Mouse (Mus musculus) midbrain, embryonic 11.5 days (tissue): ENCODE measurements at regions not wholly inside any gene's neighbourhood (a gene's known extent, or its start where the extent isn't known, plus 50 kb on each side); places are given as distances from the start of the nearest gene placed in this dataset.

ENCODE experiments used
- ATAC-seq: fragments of 200-750 bp; cut with Nextera tagmentation; 2 replicates; pipeline ENCODE4 v1.8.0; 2017; ENCODE audit warnings: moderate TSS enrichment, moderate library complexity; ENCODE audit not compliant: low FRiP score
- DNase-seq: peaks from one replicate; pipeline ENCODE4 v3.0.0; 2015; ENCODE audit warnings: low spot score; ENCODE audit errors: missing footprints
- H3K27ac ChIP-seq: fragments of 300-500 bp; sonication (generic); 2 replicates; pipeline ENCODE4 v1.5.1; 2014; ENCODE audit warnings: low read depth, low read length
- H3K27me3 ChIP-seq: fragments of 300-500 bp; sonication (generic); 2 replicates; pipeline ENCODE4 v1.6.1; 2014; ENCODE audit warnings: mild to moderate bottlenecking, low read length, moderate library complexity, mixed read lengths; ENCODE audit not compliant: control insufficient read depth, insufficient read depth
- H3K36me3 ChIP-seq: fragments of 300-500 bp; sonication (generic); 2 replicates; pipeline ENCODE4 v1.6.1; 2014; ENCODE audit warnings: mild to moderate bottlenecking, low read length, moderate library complexity, mixed read lengths; ENCODE audit not compliant: control insufficient read depth, insufficient read depth
- H3K4me1 ChIP-seq: fragments of 300-500 bp; sonication (generic); 2 replicates; pipeline ENCODE4 v1.6.1; 2014; ENCODE audit warnings: low read length; ENCODE audit not compliant: control insufficient read depth, insufficient read depth
- H3K4me2 ChIP-seq: fragments of 300-500 bp; sonication (generic); 2 replicates; pipeline ENCODE4 v1.6.1; 2014; ENCODE audit warnings: mild to moderate bottlenecking, moderate library complexity
- H3K4me3 ChIP-seq: fragments of 300-500 bp; sonication (generic); 2 replicates; pipeline ENCODE4 v1.5.1; 2014; ENCODE audit warnings: low read depth, low read length
- H3K9ac ChIP-seq: fragments of 300-500 bp; sonication (generic); 2 replicates; pipeline ENCODE4 v1.6.1; 2014; ENCODE audit warnings: low read length
- H3K9me3 ChIP-seq: fragments of 300-500 bp; sonication (generic); 2 replicates; pipeline ENCODE4 v1.6.1; 2016; ENCODE audit warnings: low read length; ENCODE audit not compliant: control insufficient read depth
- WGBS: fragments of 180-500 bp; shearing (Covaris S2); extraction: QIAGEN DNeasy Blood & Tissue Kit; methylation state at CpG from one replicate; pipeline ENCODE4 v1.1.7; 2014; 5-methylcytosine and 5-hydroxymethylcytosine counted together

- DNase-seq = peak; percentile 61
Measured at GRCm38 (mm10) chr12:31170546-31171160, 69.9 kb upstream of the Gm6993 start.

GRCm38 (mm10) chr12:31171992-31172391 lies 68.6 kb upstream of the Gm6993 start:
- no peak overlapping the region for H3K9ac ChIP-seq
- no peaks in the 10 kb centered on the region for H3K4me1 ChIP-seq
- no peaks in the 10 kb centered on the region for H3K36me3 ChIP-seq
- DNase-seq (no peak), ATAC-seq (no peak)
- 0 out of 2 replicates have a peak, but pooled peaks cover 2% of the 10 kb centered on the region for H3K9me3 ChIP-seq
- no peak overlapping the region for H3K4me2 ChIP-seq
- H3K27ac ChIP-seq = no peak overlapping the region
- H3K4me3 ChIP-seq = no peak overlapping the region
- 87% methylated on average over 4 of the region's 4 CpGs for WGBS
- H3K27me3 ChIP-seq = no peaks in the 10 kb centered on the region

More at GRCm38 (mm10) chr12:31170546-31171160, 69.9 kb upstream of the Gm6993 start:
- Histone ChIP-seq H3K27ac (no peak overlapping the region), H3K36me3 (no peaks in the 10 kb centered on the region), H3K9me3 (0 out of 2 replicates have a peak, but pooled peaks cover 2% of the 10 kb centered on the region), H3K4me1 (no peaks in the 10 kb centered on the region), H3K4me2 (no peak overlapping the region), H3K4me3 (no peak overlapping the region), H3K27me3 (no peaks in the 10 kb centered on the region), H3K9ac (no peak overlapping the region)
- 87% methylated on average over 10 of the region's 10 CpGs for WGBS
- ATAC-seq = no peak

DNA sequence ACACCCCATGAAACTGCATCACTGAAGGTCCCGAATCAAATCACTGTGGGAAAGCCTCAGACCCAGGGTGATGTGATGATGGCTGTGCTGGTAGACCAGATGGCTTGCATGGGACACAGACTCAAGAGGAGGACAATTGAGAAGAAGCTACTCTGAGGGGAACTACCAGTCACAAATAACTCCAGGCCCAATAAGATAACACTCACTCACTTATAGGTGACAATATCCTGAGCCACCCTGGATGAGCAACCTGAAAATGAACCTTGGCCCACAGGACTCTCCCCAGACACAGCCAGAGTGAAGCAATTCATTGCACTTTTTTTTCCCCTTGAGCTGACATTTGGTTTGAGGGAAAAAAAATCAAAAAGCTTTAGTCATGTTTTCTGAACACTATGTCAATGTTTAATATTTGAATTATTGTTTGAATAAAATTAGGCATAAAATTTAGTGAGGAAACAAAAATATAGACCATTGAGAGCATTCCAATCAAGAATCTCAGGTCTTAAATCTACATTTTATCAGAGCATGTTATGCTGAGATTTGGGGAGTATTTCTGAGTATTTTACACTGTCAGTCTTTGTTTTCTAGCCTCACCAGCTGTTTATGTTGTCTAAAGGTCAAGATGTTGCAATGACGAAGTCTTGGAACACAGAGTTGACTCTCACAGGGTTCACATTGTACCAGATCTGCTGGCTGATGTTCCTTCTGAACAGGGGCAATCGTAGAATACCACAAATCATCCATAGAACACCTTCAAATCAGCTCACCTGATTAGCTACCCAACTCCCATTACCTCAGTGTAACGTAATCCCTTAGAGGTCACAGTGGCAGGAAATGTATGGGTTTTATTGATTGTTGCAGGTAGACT lies 67.9 kb upstream of the Gm6993 start:
- H3K4me1 ChIP-seq = no peaks in the 10 kb centered on the region
- peak; percentile 41 for DNase-seq
- H3K4me3 ChIP-seq = no peak overlapping the region
- H3K4me2 ChIP-seq = no peak overlapping the region
- H3K27me3 ChIP-seq = no peaks in the 10 kb centered on the region
- H3K9ac ChIP-seq = no peak overlapping the region
- no peaks in the 10 kb centered on the region for H3K36me3 ChIP-seq
- H3K9me3 ChIP-seq = 0 out of 2 replicates have a peak, but pooled peaks cover 2% of the 10 kb centered on the region
- no peak overlapping the region for H3K27ac ChIP-seq
- WGBS = 81% methylated on average over 4 of the region's 4 CpGs
- no peak for ATAC-seq

DNA sequence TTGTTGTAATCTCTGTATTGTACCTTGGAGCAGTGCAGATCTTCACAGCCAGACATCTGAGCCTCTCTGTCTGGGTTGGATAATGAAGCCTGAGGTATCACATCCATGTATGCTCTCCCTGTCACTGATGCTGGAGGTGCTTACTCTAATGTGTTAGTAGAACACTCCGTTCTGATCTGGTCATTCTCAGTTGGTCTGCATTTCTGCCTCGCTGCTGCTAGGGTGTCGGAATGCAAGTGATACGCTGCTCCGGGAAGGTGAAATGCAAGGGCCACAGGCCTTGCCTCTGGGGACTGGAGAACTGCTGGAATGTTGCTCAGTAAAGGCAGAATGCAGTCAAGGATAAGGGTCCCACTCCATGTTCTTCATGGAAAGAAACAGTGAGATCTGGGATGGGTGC lies 67.1 kb upstream of the Gm6993 start:
- Histone ChIP-seq H3K36me3 (no peaks in the 10 kb centered on the region), H3K27ac (no peak overlapping the region), H3K27me3 (no peaks in the 10 kb centered on the region), H3K4me3 (no peak overlapping the region), H3K4me2 (no peak overlapping the region), H3K4me1 (no peaks in the 10 kb centered on the region), H3K9ac (no peak overlapping the region), H3K9me3 (no peaks in the 10 kb centered on the region)
- 92% methylated on average over 5 of the region's 5 CpGs for WGBS
- no peak for DNase-seq
- ATAC-seq = no peak

- DNase-seq = no peak
- H3K4me2 ChIP-seq = no peak overlapping the region
- WGBS = 48% methylated on average over 6 of the region's 6 CpGs
- no peaks in the 10 kb centered on the region for H3K36me3 ChIP-seq
- no peak overlapping the region for H3K4me3 ChIP-seq
- no peaks in the 10 kb centered on the region for H3K27me3 ChIP-seq
- H3K9me3 ChIP-seq = no peaks in the 10 kb centered on the region
- no peak overlapping the region for H3K27ac ChIP-seq
- no peaks in the 10 kb centered on the region for H3K4me1 ChIP-seq
- no peak for ATAC-seq
- no peak overlapping the region for H3K9ac ChIP-seq
Measured at GRCm38 (mm10) chr12:31179536-31179935, 61.0 kb upstream of the Gm6993 start.

DNA sequence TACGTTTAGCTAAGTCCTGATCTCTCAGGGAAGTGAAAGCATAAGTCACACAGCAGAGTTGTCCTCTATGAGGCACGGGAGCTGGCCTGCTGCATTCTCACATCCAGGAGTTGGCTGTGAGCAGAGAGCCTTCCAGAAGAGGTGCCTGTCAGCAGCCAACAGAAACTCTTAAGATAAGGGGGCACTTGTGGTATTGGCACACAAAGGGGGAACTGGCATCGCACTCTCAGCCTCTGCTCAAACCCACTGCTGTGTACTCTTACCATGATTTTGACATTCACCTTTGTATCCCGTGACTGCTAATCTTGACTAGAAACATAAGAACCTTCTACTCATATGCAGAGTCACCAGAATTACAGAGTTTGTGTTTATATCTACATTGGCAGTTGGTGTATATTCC lies 56.9 kb upstream of the Gm6993 start:
- Histone ChIP-seq H3K4me1 (no peaks in the 10 kb centered on the region), H3K27me3 (no peaks in the 10 kb centered on the region), H3K4me2 (no peak overlapping the region), H3K4me3 (no peak overlapping the region), H3K9ac (no peak overlapping the region), H3K36me3 (no peaks in the 10 kb centered on the region), H3K27ac (no peak overlapping the region), H3K9me3 (no peaks in the 10 kb centered on the region)
- ATAC-seq = no peak
- peak; percentile 21 for DNase-seq
- 85% methylated on average over 4 of the region's 4 CpGs for WGBS

DNA sequence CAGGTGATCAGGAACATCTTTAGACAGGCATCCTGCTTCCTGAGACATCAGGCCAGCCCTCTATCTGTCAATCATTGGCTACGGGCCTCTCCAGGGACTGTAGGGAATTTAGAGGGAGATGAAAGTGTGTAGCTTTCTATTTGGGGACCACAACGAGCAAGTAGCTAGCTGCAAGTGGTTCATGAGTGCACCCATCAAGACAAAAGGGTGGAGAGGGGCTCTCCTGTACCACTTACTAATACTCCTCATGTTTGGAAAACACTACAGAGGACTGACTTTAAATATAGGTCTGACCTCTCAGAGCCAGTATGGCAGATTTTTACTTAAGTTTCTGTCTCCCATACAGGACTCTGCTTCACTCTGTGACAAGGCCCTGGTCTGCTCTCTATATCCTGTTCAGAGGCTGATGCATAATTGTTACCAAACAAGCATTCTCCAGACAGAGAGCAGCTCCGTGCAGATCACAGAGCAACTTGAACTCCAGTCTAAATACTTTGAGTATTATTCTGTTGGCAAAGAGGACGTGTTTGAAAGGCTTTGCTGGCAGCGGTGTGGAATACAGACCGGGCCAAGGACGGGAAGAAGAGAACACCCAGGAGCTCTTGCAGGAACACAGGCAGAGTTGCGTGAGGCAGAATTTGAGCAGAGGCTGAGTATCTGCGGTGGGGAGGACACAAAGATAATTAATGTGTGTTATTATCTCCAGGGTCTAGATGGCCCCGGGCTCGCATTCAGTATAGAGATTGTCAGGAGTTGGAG lies 56.2 kb upstream of the Gm6993 start:
- H3K4me2 ChIP-seq = no peak overlapping the region
- H3K36me3 ChIP-seq = no peaks in the 10 kb centered on the region
- H3K9ac ChIP-seq = no peak overlapping the region
- H3K4me1 ChIP-seq = no peaks in the 10 kb centered on the region
- H3K9me3 ChIP-seq = no peaks in the 10 kb centered on the region
- no peak overlapping the region for H3K27ac ChIP-seq
- H3K4me3 ChIP-seq = no peak overlapping the region
- no peak for ATAC-seq
- WGBS = 79% methylated on average over 11 of the region's 11 CpGs
- no peaks in the 10 kb centered on the region for H3K27me3 ChIP-seq
- peak; percentile 60 for DNase-seq

- Histone ChIP-seq H3K36me3 (no peaks in the 10 kb centered on the region), H3K27ac (no peak overlapping the region), H3K9ac (no peak overlapping the region), H3K4me3 (no peak overlapping the region), H3K4me2 (no peak overlapping the region), H3K27me3 (no peaks in the 10 kb centered on the region), H3K9me3 (no peaks in the 10 kb centered on the region), H3K4me1 (no peaks in the 10 kb centered on the region)
- DNase-seq = peak; percentile 54
- ATAC-seq = no peak
- 87% methylated on average over 9 of the region's 9 CpGs for WGBS
Measured at GRCm38 (mm10) chr12:31185177-31185932, 55.2 kb upstream of the Gm6993 start.
